Mouse (Mus musculus) cerebellum, postnatal 4 days (tissue): ENCODE data around the gene Paqr7.

Experiments
- DNase-seq, 2 experiments: peaks; one replicate each; pipeline ENCODE4 v3.0.0; 2022; ENCODE audit warnings: low spot score in 2 of 2, mixed read lengths in 1 of 2

The Paqr7 gene

DNA sequence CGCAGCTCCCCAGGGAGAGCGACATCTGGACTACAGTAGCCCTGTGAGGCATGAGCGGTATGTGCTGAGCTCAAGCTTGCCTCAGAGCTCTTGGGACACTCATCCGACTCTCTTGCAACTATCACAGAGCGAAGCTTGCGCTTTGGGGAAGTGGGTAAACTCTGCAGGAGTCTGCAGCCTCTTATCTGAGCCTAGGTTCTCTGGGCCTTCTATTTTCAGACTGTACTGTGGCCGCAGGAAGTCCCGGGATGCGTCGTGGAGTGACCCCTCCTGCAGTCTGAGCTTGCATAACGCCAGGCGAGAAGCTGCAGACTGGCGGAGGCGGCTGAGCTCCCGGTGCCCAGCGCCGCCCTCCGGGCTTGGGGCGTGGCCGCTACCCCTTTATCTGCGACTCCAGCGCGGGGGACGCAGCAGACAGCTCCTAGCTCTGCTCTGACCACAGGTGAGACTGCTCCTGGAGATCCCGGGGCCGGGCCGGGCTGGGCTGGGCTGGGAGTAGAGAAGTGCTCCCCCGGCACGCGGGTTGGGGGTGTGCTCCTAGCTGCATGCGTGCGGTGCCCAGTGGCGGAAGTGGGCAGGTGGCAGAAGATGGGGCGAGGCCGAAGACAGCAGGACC lies at the start of gene Paqr7:
Gene Paqr7 (plus strand): TSS at position 103 of the 616 bp plus-strand sequence.
- DNase-seq, result peak in 1 of 2 experiments; percentile 61

DNA sequence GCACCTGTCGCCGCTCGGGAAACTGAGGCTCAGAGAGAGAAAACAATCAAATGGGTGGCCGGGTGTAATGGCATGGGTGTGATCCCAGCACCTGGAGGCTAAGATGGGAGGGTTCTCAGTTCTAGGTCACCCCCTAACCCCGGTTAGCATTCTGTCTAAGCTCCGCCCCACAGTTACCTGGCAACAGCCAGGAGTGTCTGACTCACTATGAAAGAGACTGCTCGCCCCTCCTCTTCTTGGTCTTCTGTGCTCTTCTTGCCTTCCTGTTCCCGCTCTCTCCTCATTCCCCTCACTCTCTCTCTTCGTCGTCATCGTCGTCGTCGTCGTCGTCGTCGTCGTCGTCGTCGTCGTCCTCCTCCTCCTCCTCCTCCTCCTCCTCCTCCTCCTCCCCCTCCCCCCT lies 48.5 kb upstream of the Paqr7 start:
- DNase-seq, result no peak

DNA sequence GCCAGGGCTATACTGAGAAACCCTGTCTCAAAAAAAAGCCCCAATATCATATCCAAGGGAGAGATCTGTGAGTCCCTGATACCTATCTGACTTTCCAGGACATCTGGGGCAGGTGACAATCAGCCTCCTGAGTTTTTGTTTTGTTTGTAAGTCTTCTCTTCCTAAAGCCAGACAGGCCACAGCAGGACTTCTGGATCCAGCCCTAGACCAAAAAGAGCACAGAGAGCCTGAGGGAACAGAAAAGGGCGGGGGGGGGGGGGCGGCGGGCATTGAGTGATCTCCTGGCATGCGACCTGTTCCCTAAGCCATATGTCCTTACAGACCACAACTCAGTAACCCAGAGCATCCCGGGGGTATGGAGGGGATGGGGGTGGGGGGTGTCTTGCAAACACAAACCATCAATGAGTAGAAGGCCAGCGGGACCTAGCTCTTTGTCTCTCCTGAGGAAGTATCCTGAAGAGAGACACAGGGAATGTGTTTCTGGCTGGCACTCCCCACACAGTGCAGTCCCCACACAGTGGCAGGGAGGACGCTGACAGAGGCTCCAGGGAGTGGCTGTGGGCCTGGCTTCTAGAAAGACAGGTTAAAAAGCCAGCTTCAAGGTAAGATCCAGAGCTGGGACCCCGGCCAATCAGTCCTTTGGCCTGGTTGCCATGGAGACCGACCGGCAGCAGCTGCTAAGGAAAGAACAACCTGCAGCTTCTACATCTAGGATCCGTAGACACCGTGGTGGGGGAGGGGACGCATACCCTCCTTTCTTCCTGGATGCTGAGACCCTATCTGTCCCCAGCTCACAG lies 46.7 kb upstream of the Paqr7 start:
- peak; percentile 53 to 78 for DNase-seq

DNA sequence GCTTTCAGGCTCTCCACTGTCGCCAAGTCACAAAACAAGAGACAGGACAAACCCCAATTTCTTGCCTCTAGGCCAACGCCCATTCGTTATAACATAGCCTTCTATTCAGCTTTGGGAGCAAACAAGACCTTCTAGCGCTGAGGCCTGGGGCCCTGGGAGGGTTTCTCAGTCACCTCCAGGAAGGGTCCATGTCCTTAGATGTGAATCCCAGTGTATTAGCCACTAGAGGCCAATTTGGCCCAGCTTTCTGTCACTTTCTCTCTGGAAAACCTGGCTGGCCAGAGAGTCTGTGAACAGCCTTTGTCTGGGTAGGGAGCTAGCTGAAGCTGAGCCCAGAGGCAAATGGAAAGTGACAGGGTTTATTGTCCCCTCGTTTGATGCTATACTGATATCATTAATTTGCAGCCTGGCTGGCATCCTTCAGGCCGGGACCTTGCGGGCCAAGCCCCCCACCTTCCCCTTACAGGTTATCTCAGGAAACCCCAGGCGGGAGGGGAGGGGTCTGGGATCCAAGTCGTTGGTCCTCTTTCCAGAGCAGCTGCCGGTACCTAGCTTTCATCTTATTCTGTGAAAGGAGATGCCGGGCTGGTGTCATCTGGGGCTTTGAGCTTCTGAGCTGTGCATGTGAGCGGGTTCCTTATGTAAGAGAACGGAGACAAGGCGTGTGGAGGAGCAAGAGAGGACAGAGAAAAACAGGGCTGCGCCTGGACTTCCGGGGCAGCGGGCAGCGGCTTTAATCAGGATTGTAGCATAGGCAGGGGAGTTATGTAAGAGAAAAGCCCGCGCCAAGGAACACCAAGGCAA lies 45.9 kb upstream of the Paqr7 start:
- peak in 1 of 2 experiments; percentile 42 for DNase-seq

DNA sequence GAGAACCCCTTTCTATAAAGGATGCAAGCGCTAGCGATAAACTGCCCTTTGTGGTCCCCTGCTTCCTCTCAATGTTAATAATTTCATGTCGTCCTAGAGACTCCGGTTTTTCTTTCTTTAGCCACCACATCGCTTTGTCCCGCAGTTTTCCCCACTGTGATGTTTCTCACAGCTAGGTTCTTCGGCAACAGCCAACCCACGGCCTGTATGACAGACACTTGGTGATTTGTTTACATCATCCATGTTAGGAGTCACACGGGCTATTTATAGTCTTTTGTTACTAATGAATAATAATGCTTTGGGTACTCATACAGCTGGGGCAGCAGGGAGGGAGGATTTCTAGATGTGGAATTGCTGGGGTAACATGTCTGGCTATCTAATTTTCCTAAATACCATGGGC lies 45.0 kb upstream of the Paqr7 start:
- no peak for DNase-seq

DNA sequence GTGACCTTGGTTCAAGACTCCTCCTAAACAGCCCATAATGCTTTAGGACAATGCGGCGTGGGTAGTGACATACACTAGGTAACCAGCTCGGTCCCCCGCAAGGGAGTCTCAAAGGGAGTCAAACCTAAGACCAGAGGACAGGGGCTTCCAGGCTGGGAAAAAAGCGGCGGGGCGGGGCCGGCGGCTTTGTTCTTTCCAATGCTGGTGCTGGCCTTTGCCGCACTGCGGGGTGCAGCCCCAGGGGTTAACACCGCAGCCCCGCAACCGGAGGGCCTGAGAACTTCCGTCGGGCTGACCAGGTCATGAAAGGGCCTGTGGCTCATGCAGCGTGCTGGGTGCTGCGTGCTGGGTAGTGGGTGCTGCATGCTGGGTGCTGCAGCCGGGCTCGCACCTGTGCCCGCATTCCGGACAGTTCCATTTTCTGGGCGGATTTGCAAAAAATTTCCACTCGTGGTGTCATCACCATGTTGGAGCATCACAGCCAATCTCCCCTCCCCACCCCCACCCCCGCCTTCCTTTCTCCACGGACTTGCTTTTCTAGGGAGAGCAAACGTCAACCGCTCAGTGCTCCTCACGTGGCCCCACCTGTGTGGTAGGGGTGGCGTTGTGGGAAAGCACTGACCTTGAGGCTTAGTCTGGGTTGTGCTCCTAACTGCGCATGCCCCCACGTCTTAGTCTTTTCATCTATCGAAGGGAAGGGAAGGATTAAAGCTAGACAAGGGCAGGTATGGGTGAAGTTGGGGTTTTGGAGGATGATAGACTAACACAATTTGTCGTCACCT lies 42.7 kb upstream of the Paqr7 start:
- DNase-seq, result no peak

DNA sequence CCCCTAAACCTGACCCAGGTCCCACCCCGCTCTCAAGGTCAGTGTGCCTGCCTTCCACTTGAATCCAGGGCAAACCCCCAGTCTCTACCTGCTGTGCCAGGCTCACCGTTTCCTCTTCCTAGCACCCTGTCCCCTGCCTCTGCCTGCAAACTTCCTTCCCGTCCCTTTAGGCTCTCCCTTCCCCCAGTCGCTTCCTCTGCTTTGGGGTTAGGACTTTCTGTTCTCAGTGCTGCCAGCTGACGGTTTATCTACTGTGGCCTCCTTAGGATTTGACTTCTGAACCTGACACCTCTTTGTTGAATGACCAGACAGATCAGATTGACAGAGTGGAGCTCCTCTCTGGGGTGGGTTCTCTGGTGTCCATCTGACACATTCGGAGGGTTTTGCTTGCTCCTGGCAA lies 41.2 kb upstream of the Paqr7 start:
- DNase-seq, result no peak

DNA sequence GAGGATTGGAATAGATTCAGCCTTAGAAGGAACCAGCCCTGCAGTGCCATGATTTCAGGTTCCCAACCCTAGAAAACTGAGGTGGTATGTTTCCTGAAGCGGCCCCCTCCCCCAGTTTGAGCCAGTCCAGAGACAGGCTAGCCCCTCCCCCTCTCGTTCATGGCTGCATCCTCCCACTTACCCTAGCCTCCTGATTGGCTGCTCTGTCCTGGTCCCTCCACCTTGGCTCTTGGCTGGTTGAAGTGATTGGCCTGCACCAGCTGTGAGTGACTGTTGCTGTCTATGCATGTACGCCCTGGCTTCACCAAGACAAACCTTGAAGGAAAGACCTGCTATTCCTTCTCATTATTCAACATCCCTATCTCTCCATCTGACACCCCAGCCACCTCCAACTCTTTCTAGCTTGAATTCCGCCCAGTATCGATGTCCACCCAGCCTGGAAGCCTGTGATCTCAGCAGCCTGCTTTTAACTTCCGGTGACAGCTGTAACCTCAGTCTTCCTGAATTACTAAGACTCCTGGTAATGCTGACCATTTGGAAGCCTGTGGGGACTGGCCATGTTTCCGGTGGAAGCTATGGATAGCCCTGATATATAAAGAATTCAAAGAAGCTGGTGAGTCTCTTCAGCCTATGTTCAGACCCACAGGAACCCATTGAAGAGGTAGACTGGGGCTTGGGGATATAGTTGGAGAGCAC lies 39.2 kb upstream of the Paqr7 start:
- DNase-seq, result no peak

DNA sequence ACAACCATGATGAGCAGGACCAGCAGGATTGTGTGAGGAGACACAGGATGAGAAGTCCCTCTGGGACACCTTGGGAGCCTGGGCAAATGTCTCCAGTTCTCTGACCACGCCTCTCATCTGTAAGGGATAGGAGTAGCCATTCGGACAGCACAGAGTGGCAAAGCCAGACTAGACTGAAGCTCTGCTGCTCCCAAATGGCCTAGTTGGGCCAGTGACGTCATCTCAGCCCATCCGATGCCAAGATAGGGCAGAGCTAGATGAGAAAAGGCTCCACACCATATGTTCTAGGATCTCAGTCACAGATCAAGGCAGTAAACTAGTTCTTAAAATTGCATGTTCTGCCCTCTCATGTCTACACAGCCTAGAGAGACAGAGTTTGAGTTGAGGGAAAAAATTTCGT lies 37.6 kb upstream of the Paqr7 start:
- DNase-seq, result no peak

DNA sequence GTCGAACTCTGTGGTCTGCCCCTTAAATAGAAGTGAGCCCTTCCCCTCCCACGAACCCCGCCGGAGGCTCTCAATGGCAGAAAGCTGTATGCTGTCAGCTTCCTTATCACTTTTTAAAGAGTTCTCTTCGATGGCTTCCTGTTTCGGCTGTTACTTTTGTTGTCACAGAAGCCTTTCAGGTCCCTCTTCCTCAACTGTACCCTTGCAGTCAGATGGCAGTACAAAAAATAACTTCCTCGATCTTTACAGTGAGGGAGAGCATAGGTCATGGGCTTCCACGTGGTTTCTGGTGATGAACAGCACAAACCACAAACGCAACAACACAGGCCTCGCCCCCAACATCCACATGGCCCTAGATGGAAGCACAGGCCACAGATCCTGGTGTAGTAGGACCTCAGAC lies 36.2 kb upstream of the Paqr7 start:
- no peak for DNase-seq

DNA sequence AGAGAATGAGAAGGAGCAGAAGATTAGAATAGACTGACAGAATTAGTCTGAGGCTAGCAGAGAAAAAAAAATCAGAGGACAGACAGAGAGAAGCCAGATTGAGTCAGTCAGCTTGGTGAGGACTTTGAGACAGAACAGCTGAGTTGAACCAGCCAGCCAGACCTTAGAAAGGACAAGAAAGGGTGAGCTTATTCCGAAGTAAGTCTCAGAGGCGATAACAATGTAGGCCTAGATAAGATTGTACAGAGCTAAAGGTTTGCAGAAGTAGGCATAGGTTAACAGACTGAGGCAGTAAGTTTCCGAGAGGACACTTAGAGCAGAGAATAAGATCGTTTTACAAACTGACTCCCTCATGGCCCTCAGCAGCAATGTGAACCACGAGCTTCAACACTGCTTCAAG lies 35.2 kb upstream of the Paqr7 start:
- DNase-seq, result no peak

DNA sequence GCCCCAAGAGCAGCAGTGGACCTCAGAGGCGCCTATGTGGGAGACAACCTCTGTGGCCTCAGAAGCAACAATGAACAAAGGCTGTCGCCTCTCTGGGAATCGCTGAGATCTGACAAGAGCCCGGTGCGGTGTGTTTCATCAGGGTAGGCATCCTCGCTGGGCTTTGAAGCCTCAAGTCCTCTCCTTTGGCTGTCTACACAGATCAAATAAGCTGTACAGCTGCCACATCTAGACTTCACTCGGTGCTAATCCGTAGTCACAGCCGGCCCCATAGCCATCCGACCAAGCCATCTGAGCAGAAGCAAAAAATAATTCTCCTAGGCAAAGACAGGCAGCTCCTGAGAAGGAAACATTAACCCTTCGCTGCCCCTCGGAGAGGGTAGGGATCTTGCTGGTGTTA lies 30.7 kb upstream of the Paqr7 start:
- no peak for DNase-seq

DNA sequence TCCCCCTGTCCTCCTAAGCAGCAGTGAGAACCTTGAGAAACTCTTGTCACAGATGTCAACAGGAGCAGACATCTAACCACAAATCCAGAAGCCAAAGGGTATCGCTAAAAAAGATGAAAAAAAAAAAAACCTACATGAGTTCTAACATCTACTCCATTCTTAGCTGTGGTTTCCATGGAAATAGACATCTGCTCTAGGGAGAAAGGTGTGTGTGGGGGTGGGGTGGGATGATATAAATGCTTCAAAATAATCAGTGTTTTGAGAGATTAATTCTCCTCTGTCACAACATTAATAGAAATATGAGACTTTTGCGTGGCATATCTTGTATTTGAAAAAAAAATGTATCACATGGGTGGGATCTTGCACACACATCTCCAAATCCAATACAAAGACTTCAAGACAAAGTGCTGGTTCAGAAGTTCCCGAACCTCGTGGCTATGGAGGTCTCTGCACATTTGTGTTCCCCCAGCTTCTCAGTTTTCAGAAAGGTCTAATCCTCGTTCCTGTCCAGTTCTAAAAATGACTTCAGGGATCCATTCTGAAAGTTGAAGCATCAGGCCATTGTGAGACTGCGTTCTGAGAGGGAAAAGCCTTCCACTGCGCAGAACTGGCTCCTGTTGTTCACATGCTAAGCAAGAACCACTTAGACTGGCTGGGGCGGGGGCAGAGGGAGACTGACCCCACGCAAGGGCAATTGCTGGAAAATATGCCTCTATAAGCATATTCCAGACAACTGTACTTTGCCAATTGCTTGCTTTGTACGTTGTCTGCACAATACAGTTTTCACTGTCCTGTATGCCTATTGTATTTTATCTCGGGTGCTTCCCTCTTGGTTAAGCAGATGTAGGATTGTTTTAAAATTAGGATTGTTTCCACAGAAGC lies 29.9 kb upstream of the Paqr7 start:
- no peak for DNase-seq

DNA sequence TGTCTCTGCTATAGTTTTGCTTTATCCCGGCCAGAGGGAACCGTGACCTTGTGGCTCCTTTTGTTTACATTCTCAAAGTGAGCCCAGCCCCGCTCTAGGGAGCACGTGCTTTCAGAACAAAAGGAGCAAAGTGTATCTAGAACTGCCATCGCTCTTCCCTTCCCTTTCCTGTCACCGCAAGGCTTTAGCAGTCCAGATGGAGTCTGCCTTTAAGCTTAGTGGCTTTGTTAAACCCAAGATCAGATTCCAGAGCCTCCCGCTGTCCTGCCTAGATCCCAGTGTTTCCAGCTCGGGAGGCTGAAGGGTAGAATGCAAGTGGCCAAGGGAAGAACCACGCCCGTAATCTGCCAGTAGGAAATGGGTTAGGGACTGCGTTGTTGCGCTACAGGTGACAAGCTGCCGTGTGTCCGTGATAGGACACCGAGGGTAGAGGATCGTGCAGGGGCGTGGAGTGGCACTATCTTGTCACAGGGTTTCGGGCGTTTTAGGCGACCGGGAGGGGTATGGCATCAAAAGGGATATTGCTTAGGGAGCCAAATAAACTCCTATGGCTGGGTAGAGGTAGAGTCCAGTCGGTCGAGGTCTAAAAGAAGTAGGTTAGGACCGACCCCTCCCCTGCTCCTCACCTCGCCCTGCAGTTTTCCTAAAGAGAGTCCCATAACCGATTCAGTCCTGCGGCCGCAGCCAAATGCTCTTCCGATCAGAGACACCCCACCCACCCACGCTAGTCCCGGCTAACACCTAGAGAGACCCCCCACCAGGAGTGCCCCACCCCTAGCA lies 28.9 kb upstream of the Paqr7 start:
- DNase-seq, result no peak

DNA sequence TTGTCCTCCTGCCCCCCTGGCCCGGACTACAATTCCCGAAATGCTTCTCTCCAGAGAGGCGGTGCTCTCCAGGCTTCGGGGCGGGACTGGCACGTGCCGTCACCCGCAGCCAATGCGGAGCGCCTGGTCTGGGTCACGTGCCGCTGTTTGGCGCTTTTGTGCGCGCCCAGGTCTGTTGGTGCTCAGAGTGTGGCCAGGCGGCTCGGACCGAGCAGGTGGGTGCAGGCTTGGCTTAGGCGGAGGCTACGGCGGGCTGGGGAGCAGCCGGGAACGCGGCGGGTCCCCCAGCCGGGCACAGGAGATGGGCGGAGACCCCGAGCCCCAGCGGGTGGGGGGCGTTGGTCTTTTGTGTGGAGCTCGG lies 28.3 kb upstream of the Paqr7 start, which contains the start of gene Stmn1:
Gene Stmn1 (plus strand): TSS at position 106 of the 361 bp plus-strand sequence.
- DNase-seq, result peak; percentile 85 to 94

DNA sequence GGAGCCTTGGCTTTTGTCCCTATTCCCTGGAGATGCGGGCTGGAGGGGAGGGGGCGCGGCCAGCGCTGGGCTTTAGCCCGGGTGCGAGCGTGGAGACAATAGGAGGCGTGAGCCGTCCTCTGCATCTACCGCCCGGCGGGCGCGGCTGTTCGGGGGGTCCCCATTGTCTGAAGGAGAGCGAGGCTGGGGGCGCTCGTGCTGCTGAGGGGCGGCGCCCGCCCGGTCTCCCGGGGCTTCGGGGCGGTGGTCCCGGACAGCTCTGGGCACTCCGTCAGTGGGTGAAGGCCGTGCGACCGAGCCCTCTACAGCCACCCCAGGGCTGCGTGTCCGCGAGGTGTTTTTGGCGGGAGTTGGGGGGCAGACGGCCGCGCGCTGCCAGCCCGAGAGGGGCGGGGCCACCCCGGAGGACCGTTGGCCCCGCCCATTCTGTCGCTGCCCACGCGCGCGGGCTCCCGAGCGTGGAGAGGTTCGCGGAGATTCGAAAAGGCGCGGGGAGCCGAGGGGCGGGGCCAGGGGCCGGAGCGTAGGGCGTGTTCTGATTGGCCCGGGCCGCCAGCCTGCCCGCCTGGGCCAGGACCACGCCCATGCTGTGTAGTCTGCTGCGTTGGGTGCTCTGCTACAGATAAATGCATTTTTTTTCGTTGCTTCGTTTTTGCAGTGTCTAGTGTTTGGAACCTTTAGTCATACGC lies 27.8 kb upstream of the Paqr7 start:
- peak; percentile 94 to 98 for DNase-seq

DNA sequence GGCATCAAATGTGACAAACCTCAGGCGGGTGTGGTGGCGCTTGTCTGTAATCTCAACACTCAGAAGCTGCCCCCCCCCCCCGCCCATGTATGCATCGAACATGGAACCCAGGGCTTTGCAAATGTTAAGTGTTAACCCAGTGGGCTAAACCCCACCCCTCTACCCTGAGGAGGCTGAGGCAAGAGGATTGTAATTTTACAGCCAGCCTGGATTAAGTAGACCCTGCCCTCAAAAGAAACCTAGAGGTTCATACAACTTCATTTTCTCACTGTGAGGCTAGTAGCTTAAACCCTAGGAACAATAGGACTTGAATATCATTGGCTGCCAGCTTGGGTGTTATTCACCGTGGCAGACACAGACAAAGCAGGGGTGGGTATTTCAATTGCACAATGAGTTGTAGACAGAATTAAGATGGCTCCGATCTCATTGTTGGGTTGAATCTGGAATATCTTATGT lies 27.1 kb upstream of the Paqr7 start:
- DNase-seq, result no peak

DNA sequence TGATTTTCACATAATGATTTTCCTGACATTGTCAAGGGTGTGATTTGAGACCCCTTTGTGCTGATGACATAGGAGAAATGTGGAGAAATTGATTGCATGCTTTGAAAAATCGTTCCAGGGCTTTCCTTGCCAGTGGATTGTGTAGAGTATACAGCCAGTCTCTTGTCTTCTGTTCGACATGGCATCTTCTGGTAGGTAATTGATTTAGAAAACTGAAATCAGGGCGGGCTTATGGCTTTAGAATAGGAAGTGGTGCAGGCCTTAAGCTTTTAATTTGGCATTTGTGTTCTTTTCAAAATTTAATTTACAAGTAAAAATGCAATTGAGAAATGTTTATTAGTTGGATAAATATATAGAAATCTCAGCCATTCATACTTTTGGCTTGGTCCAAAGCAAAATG lies 26.5 kb upstream of the Paqr7 start:
- no peak for DNase-seq

DNA sequence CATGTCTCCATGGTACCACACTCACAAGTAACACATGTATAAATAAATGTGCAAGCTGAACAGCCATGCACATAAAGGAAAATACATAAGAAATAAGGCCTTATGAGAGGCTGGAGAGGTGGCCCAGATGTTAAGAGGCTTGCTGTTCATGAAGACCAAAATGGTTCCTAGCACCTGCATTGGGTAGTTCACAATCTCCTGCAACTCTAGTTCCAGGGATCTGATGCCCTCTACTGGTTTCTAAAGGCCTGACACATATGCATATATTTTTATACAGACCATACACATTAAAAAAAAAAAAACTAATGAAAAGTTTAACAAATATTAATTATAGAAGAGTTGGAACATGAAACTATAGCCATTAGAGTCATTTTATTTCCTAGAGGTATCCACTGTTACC lies 25.0 kb upstream of the Paqr7 start:
- no peak for DNase-seq
